Mouse (Mus musculus) midbrain, embryonic 14.5 days (tissue): ENCODE results near the gene Fam187b. TPM values are rescaled to one million over a fixed set of nuclear protein-coding genes. Genes with fewer than 3 reads are reported as not detected.
"Not testable (repeated sequence)": the region's sequence is repeated elsewhere in the genome, so short reads cannot be mapped to it uniquely, and the experiment has no call there.

ENCODE experiments used
- ATAC-seq: fragments of 200-750 bp; cut with Nextera tagmentation; 2 replicates; pipeline ENCODE4 v1.8.0; 2017; ENCODE audit warnings: moderate number of reproducible peaks, moderate library complexity; ENCODE audit not compliant: low FRiP score, low TSS enrichment
- DNase-seq: peaks from one replicate; pipeline ENCODE4 v3.0.0-alpha.2; 2015
- H3K27ac ChIP-seq: fragments of 300-500 bp; sonication (generic); replicated peaks from 2 replicates; pipeline ENCODE4 v1.5.1; 2014; ENCODE audit warnings: mild to moderate bottlenecking, low read depth, low read length, moderate library complexity
- H3K27me3 ChIP-seq: fragments of 300-500 bp; sonication (generic); 2 replicates; pipeline ENCODE4 v1.6.1; 2014; ENCODE audit warnings: low read length, control low read depth, mixed read lengths; ENCODE audit not compliant: control insufficient read depth, insufficient read depth
- H3K36me3 ChIP-seq: fragments of 300-500 bp; sonication (generic); 2 replicates; pipeline ENCODE4 v1.6.1; 2014; ENCODE audit warnings: low read length, control low read depth; ENCODE audit not compliant: control insufficient read depth, insufficient read depth
- H3K4me1 ChIP-seq: fragments of 300-500 bp; sonication (generic); 2 replicates; pipeline ENCODE4 v1.6.1; 2014; ENCODE audit warnings: mild to moderate bottlenecking, antibody characterized with exemption, low read length, control low read depth; ENCODE audit not compliant: control insufficient read depth, insufficient read depth
- H3K4me2 ChIP-seq: fragments of 300-500 bp; sonication (generic); 2 replicates; pipeline ENCODE4 v1.6.1; 2014; ENCODE audit warnings: mild to moderate bottlenecking, low read length, moderate library complexity
- H3K4me3 ChIP-seq: fragments of 300-500 bp; sonication (generic); replicated peaks from 2 replicates; pipeline ENCODE4 v1.5.1; 2014; ENCODE audit warnings: low read depth, low read length
- H3K9ac ChIP-seq: fragments of 300-500 bp; sonication (generic); replicated peaks from 2 replicates; pipeline ENCODE4 v1.6.1; 2014; ENCODE audit warnings: mild to moderate bottlenecking, low read length, moderate library complexity
- H3K9me3 ChIP-seq: fragments of 300-500 bp; sonication (generic); 2 replicates; pipeline ENCODE4 v1.6.1; 2016; ENCODE audit warnings: low read length, control low read depth, mixed read lengths; ENCODE audit not compliant: control insufficient read depth
- WGBS: fragments of 180-500 bp; shearing (Covaris S2); extraction: QIAGEN DNeasy Blood & Tissue Kit; methylation state at CpG from one replicate; pipeline ENCODE4 v1.1.7; 2014; 5-methylcytosine and 5-hydroxymethylcytosine counted together
- polyA plus RNA-seq: library from polyadenylated mRNA; unstranded; fragments of >200 nt; fragmentation: Nextera tagmentation; extraction: Ambion mirVana; gene quantifications from 2 replicates; pipeline ENCODE4 v1.2.1, GENCODE M21; 2014

The Fam187b gene
- polyA plus RNA-seq, 1 experiment from 2014 or later = 0.37 TPM

DNA sequence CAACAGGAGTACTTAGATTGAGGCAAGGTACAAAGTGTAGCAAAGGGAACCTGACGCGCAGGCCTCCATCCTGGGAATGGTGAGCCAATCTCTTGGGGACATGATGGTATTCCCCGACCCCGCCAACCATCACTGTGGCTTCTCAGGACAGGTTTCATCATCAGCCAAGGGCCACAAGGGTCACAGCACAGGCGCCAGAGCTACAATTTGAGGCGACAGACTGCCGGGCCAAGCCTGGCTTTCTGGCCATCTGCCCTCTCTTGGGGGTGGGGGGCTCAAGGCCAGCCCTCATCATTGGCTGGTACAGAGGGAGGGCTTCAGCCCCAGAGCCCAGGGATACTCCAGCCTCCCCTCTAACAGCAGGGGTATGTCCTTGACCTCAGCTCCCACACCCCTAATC is 28.1 kb upstream of the Fam187b start:
- not testable (repeated sequence) for H3K9me3 ChIP-seq, ATAC-seq, DNase-seq, H3K27me3 ChIP-seq, H3K9ac ChIP-seq, H3K4me1 ChIP-seq, H3K4me3 ChIP-seq, H3K27ac ChIP-seq, H3K4me2 ChIP-seq
- WGBS = 89% methylated on average over 7 of the region's 7 CpGs
- peaks cover 36% of the 10 kb centered on the region for H3K36me3 ChIP-seq

DNA sequence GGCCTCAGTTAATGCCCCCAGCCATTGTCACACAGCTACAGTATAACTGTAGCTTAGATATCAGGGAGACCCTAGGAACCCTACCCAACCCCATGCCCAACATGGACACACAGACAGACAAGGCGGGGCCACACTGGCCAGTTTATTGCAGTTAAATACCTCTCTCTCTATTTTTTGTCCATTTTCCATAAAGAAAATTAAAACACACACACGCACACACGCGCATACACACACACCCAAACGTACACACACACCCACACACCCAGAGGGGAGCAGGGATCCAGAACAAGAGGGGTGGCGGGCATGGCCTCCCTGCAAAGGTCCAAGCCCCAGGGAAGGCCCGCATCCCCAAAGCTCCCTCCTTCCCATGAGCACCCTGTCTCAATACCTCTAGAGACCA is 27.7 kb upstream of the Fam187b start:
- H3K9ac ChIP-seq = no peak overlapping the region
- no peak overlapping the region for H3K27ac ChIP-seq
- H3K27me3 ChIP-seq = no peaks in the 10 kb centered on the region
- no peaks in the 10 kb centered on the region for H3K4me1 ChIP-seq
- H3K4me3 ChIP-seq = no peak overlapping the region
- WGBS = 93% methylated on average over 7 of the region's 7 CpGs
- H3K9me3 ChIP-seq = no peaks in the 10 kb centered on the region
- peaks cover 40% of the 10 kb centered on the region for H3K36me3 ChIP-seq
- ATAC-seq = no peak
- no peak overlapping the region for H3K4me2 ChIP-seq
- DNase-seq = no peak

- H3K4me2 ChIP-seq = not testable (repeated sequence)
- WGBS = 96% methylated on average over 3 of the region's 3 CpGs
- peaks cover 80% of the 10 kb centered on the region for H3K36me3 ChIP-seq
Measured at GRCm38 (mm10) chr7:30949902-30950301, 23.7 kb upstream of the Fam187b start.

DNA sequence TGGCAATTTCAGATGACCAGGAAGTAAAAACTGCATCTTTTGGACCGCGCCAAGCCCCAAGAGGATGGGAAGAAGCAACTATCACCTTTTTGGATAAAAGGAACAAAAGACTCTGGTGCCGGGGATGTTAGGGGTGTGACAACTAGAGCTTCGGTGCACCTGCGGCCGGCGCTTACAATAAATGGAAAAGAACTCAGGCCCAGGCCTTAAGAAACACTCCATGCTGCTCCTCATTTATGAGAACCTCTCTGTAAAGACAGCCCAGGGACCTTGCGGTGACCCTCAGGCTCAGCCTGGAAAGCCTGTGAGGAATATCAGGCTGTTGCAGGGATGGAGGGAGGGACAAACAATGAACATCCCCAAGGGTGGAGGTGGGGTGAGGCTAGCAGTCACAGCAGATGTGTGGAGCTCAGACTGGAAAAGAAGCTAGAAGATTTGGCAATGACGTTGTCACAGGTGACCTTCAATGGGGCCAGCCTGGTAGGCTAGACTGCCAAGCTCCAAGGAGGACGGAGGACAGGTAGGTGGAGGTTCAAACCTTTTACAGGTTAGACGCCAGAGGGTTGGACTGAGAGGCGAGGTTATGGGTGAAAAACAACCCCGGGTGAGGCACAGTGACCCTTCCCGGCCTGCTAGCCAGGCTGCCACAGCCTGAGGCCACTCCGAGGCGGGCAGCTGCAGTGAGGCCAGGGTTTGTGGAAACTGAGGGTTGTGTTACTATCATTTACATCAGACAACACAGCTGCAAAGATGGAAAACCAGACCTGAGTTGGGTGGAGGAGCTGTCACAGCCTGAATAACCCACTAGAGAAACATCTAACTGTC is 20.9 kb upstream of the Fam187b start:
- WGBS = 94% methylated on average over 16 of the region's 16 CpGs
- ATAC-seq = no peak
- H3K27ac ChIP-seq = no peak overlapping the region

More at GRCm38 (mm10) chr7:30949902-30950301, 23.7 kb upstream of the Fam187b start:
- ATAC-seq, H3K9me3 ChIP-seq, H3K9ac ChIP-seq, H3K27me3 ChIP-seq, H3K4me1 ChIP-seq, H3K27ac ChIP-seq, DNase-seq, H3K4me3 ChIP-seq: not testable (repeated sequence)

DNA sequence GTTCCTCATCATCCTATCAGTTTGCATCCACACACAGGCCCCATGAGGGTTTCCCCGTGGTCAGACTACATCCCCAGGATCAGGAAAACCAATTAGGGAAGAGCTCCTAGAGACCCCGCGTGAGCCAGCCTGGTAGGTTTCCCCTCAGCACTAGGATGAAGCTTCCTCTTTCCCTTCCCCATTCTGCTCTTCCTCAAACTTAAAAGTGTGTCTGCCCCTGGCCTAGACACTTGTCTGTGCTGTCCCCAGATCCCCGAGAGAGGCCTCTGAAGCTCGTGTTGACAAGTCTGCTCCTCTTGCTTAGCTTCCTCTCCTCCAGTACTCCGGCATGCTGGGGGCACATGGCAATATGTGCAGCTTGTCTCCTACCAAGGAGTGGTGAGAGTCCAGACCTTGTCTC is 20.1 kb upstream of the Fam187b start:
- WGBS = 93% methylated on average over 6 of the region's 6 CpGs
- Histone ChIP-seq H3K4me2 (no peak overlapping the region), H3K4me1 (peaks cover 16% of the 10 kb centered on the region), H3K9ac (no peak overlapping the region), H3K27ac (no peak overlapping the region), H3K9me3 (no peaks in the 10 kb centered on the region), H3K36me3 (peaks cover 66% of the 10 kb centered on the region), H3K4me3 (no peak overlapping the region), H3K27me3 (no peaks in the 10 kb centered on the region)
- DNase-seq (no peak), ATAC-seq (no peak)

More for the DNA sequence above, 20.9 kb upstream of the Fam187b start:
- Histone ChIP-seq H3K27me3 (no peaks in the 10 kb centered on the region), H3K9ac (no peak overlapping the region), H3K4me1 (peaks cover 8% of the 10 kb centered on the region), H3K4me3 (no peak overlapping the region), H3K9me3 (no peaks in the 10 kb centered on the region), H3K36me3 (peaks cover 68% of the 10 kb centered on the region), H3K4me2 (no peak overlapping the region)
- no peak for DNase-seq

DNA sequence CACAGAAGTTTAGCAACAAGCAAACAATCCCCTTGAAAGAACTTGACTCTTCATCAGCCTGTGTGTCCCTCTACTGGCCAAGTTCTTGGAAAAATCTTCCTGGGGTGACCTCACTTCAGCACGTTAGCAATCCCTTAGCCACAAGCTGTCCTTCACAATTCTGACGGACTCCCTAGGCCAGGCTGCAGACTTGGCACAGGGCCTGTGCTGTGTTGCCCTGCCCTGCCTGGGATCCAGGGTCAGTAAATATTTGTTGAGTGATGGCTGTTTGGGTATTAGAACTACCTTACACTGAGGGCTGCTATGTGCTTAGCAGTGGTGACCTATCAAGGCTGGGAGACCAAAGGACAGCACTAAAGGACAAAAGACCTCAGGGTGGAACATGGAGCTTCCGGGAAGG is 19.6 kb upstream of the Fam187b start:
- H3K27ac ChIP-seq = no peak overlapping the region
- no peaks in the 10 kb centered on the region for H3K27me3 ChIP-seq
- H3K4me2 ChIP-seq = no peak overlapping the region
- ATAC-seq (no peak), DNase-seq (no peak)
- 82% methylated on average over 3 of the region's 3 CpGs for WGBS
- H3K9ac ChIP-seq = no peak overlapping the region
- no peaks in the 10 kb centered on the region for H3K9me3 ChIP-seq
- peaks cover 18% of the 10 kb centered on the region for H3K4me1 ChIP-seq
- H3K36me3 ChIP-seq = peaks cover 62% of the 10 kb centered on the region
- H3K4me3 ChIP-seq = no peak overlapping the region

DNA sequence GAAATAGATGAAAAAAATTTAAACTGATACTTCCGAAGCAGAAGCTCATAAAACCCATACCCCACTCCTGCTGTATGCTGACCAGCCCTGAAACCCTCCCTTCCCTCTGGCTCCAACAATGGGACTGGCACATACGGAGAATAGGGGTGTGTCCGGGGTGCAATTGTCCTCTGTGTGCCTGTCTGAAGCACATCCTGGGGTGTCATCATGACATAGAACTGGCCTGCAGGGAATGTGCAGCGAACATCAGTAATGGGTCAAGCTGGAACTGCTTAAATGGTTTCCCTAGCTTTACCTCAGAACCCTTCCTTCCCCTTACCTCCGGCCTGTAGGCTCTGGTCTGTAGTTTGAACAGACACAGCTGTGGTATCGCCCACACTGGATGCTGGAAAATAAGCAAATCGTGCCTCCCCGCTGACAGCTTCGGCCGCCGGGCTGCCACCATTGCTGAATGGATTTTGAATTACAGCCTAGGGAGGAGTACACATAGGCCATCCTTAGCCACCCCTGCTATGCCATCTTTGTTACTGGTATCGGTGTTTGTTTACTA is 18.5 kb upstream of the Fam187b start:
- ATAC-seq (no peak), DNase-seq (no peak)
- Histone ChIP-seq H3K4me3 (peak overlapping the region; percentile 92), H3K9ac (peak overlapping the region; percentile 98), H3K9me3 (no peaks in the 10 kb centered on the region), H3K4me1 (peaks cover 18% of the 10 kb centered on the region), H3K36me3 (peaks cover 57% of the 10 kb centered on the region), H3K27me3 (no peaks in the 10 kb centered on the region), H3K4me2 (peak overlapping the region; percentile 81), H3K27ac (no peak overlapping the region)
- WGBS = 87% methylated on average over 12 of the region's 12 CpGs

DNA sequence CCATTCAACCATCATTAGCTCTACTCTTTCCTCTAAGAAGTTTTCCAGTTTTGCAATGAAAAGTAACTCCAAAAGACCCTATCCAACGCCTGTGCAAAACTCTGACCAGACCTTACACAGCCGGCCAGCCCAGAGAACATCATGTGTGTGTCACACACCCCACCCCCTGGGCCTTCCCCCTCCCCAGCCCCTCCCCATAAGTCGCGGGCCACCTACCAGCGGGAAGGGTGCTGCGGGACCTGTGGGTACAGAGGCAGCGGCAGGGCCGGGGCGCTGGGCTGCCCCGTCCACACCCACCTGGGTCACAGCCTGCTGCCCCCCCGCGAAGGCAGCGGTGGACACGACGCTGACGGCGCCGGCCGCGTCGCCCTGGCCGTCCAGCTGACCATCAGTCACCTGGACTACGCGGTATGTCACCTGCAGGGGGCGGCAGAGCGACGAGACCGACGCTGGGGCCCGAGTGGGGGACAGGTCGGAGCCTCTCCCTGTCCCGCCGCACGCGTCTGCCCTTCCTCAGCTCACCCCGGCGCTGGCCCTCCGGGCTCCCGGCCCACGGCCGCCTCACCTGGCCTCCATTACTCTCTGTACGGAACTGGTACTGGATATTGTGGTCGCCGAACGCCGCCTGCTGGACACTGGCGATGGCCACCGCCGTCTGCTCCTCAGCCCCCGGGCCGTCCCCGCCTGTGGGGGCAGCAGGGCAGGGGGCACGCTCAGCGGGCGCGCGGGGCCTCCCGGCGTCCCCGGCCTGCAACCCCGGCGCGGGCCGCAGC is 17.8 kb upstream of the Fam187b start:
- no peaks in the 10 kb centered on the region for H3K27me3 ChIP-seq
- peaks cover 18% of the 10 kb centered on the region for H3K4me1 ChIP-seq
- H3K9me3 ChIP-seq = no peaks in the 10 kb centered on the region
- peak overlapping the region; percentile 92 for H3K4me3 ChIP-seq
- DNase-seq = peak; percentile 90
- peak overlapping the region; percentile 81 for H3K4me2 ChIP-seq
- H3K9ac ChIP-seq = peak overlapping the region; percentile 98
- under 1% methylated on average over 64 of the region's 64 CpGs for WGBS
- ATAC-seq = peak; percentile 59
- peaks cover 49% of the 10 kb centered on the region for H3K36me3 ChIP-seq
- peak overlapping the region; percentile 99 for H3K27ac ChIP-seq
